Mouse (Mus musculus): ENCODE results near the gene Aox1.

DNA sequence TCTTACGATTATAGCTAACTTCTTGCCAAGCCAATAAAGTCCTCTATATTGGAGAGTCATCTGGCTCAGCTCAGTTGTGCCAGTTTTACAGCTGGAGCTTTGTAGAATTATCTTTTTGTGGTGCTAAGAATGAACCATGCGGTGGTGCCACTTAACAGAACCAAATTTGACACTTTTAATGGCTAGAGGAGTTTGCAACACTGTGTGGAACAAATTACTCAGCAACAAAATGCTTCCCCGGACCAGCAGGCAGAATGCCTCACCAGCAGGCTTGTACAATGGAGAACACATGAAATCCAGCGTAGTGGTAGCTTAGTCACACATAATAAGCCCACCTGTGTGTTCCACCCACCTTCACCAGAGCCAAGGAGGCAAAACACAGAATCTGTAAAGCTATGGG is 60.5 kb downstream of the Aox1 start:
- no peak for TF ChIP-seq CTCF (IDR thresholded peaks at IDR 0.05; ENCODE audit: control insufficient read depth, insufficient read depth, insufficient replicate concordance, low read depth, low read length)
- TF ChIP-seq POLR2A (IDR thresholded peaks at IDR 0.05; ENCODE audit: control insufficient read depth, low read depth, low read length) = no peak
